Mouse (Mus musculus): Measurements from ENCODE around the gene Cdkl4. TPM values are rescaled to one million over a fixed set of nuclear protein-coding genes. Genes with fewer than 3 reads are reported as not detected.

The Cdkl4 gene
- 4.9 and 7.3 TPM in 2 replicates for polyA plus RNA-seq (2014; fragmentation: Nextera tagmentation; extraction: Ambion mirVana)

- Histone ChIP-seq H3K27me3 (ENCODE audit: control insufficient read depth, insufficient read depth, low read length) (no peaks in the 10 kb centered on the region), H3K4me3 (ENCODE audit: low read depth, low read length) (peak within 1 kb of the TSS; percentile 45), H3K36me3 (ENCODE audit: control insufficient read depth, insufficient read depth, low read length) (no peaks in the 10 kb centered on the region), H3K27ac (ENCODE audit: low read depth, low read length) (no peak within 1 kb of the TSS), H3K4me2 (ENCODE audit: low read depth) (peak within 1 kb of the TSS; percentile 90), H3K9me3 (ENCODE audit: control insufficient read depth, low read length) (no peaks in the 10 kb centered on the region), H3K4me1 (ENCODE audit: control insufficient read depth, insufficient read depth, low read length) (no peaks in the 10 kb centered on the region; the same call in 1 of the 2 replicates), H3K9ac (ENCODE audit: low read length) (peak within 1 kb of the TSS; percentile 48)
- WGBS, result 70% methylated on average over 15 of the region's 15 CpGs
- DNase-seq (ENCODE audit: low spot score) (no peak), ATAC-seq (ENCODE audit: insufficient read depth, low FRiP score, low TSS enrichment) (peak; percentile 21; the same call in 1 of the 2 replicates)
Observed at GRCm38 (mm10) chr17:80577639-80578038, at the start of gene Cdkl4. Gene Cdkl4, minus strand, starts transcription at chr17:80577813.

- no peaks in the 10 kb centered on the region for H3K9me3 ChIP-seq (ENCODE audit: control insufficient read depth, low read length)
- no peaks in the 10 kb centered on the region for H3K4me1 ChIP-seq (ENCODE audit: control insufficient read depth, insufficient read depth, low read length)
- H3K27me3 ChIP-seq (ENCODE audit: control insufficient read depth, insufficient read depth, low read length), result no peaks in the 10 kb centered on the region
- no peak overlapping the region for H3K9ac ChIP-seq (ENCODE audit: low read length)
- DNase-seq (ENCODE audit: low spot score), result no peak
- no peak overlapping the region for H3K4me3 ChIP-seq (ENCODE audit: low read depth, low read length)
- no peaks in the 10 kb centered on the region; the same call in 1 of the 2 replicates for H3K36me3 ChIP-seq (ENCODE audit: control insufficient read depth, insufficient read depth, low read length)
- no peak for ATAC-seq (ENCODE audit: insufficient read depth, low FRiP score, low TSS enrichment)
- H3K4me2 ChIP-seq (ENCODE audit: low read depth), result no peak overlapping the region
- H3K27ac ChIP-seq (ENCODE audit: low read depth, low read length), result no peak overlapping the region
Observed at GRCm38 (mm10) chr17:80624979-80625378, 47.4 kb upstream of the Cdkl4 start.

- no peaks in the 10 kb centered on the region for H3K4me1 ChIP-seq (ENCODE audit: control insufficient read depth, insufficient read depth, low read length)
- ATAC-seq (ENCODE audit: insufficient read depth, low FRiP score, low TSS enrichment) (no peak), DNase-seq (ENCODE audit: low spot score) (no peak)
- no peaks in the 10 kb centered on the region for H3K27me3 ChIP-seq (ENCODE audit: control insufficient read depth, insufficient read depth, low read length)
- no peak overlapping the region for H3K9ac ChIP-seq (ENCODE audit: low read length)
- no peak overlapping the region for H3K4me2 ChIP-seq (ENCODE audit: low read depth)
- H3K9me3 ChIP-seq (ENCODE audit: control insufficient read depth, low read length), result no peaks in the 10 kb centered on the region
- H3K36me3 ChIP-seq (ENCODE audit: control insufficient read depth, insufficient read depth, low read length), result no peaks in the 10 kb centered on the region; the same call in 1 of the 2 replicates
- H3K4me3 ChIP-seq (ENCODE audit: low read depth, low read length), result no peak overlapping the region
- H3K27ac ChIP-seq (ENCODE audit: low read depth, low read length), result no peak overlapping the region
- WGBS, result 91% methylated on average over 4 of the region's 4 CpGs
Observed at GRCm38 (mm10) chr17:80621691-80622090, 44.1 kb upstream of the Cdkl4 start.

GRCm38 (mm10) chr17:80620786-80621423 is 43.3 kb upstream of the Cdkl4 start:
- no peak overlapping the region for H3K4me3 ChIP-seq (ENCODE audit: low read depth, low read length)
- H3K4me1 ChIP-seq (ENCODE audit: control insufficient read depth, insufficient read depth, low read length), result no peaks in the 10 kb centered on the region
- no peaks in the 10 kb centered on the region for H3K27me3 ChIP-seq (ENCODE audit: control insufficient read depth, insufficient read depth, low read length)
- H3K4me2 ChIP-seq (ENCODE audit: low read depth), result no peak overlapping the region
- H3K27ac ChIP-seq (ENCODE audit: low read depth, low read length), result no peak overlapping the region
- ATAC-seq (ENCODE audit: insufficient read depth, low FRiP score, low TSS enrichment), result peak; percentile 74
- DNase-seq (ENCODE audit: low spot score), result peak; percentile 63
- no peaks in the 10 kb centered on the region for H3K9me3 ChIP-seq (ENCODE audit: control insufficient read depth, low read length)
- H3K9ac ChIP-seq (ENCODE audit: low read length), result no peak overlapping the region
- H3K36me3 ChIP-seq (ENCODE audit: control insufficient read depth, insufficient read depth, low read length), result no peaks in the 10 kb centered on the region; the same call in 1 of the 2 replicates
- WGBS, result 77% methylated on average over 5 of the region's 5 CpGs

- H3K9ac ChIP-seq (ENCODE audit: low read length), result no peak overlapping the region
- no peak overlapping the region for H3K4me2 ChIP-seq (ENCODE audit: low read depth)
- ATAC-seq (ENCODE audit: insufficient read depth, low FRiP score, low TSS enrichment), result no peak
- H3K9me3 ChIP-seq (ENCODE audit: control insufficient read depth, low read length), result no peaks in the 10 kb centered on the region
- DNase-seq (ENCODE audit: low spot score), result no peak
- peaks cover 3% of the 10 kb centered on the region for H3K36me3 ChIP-seq (ENCODE audit: control insufficient read depth, insufficient read depth, low read length)
- H3K4me1 ChIP-seq (ENCODE audit: control insufficient read depth, insufficient read depth, low read length), result no peaks in the 10 kb centered on the region
- H3K27ac ChIP-seq (ENCODE audit: low read depth, low read length), result no peak overlapping the region
- no peak overlapping the region for H3K4me3 ChIP-seq (ENCODE audit: low read depth, low read length)
- WGBS, result 88% methylated on average over 13 of the region's 13 CpGs
- H3K27me3 ChIP-seq (ENCODE audit: control insufficient read depth, insufficient read depth, low read length), result no peaks in the 10 kb centered on the region
Observed at GRCm38 (mm10) chr17:80619556-80619955, 41.9 kb upstream of the Cdkl4 start.

- Histone ChIP-seq H3K9me3 (ENCODE audit: control insufficient read depth, low read length) (no peaks in the 10 kb centered on the region), H3K27ac (ENCODE audit: low read depth, low read length) (no peak overlapping the region), H3K4me1 (ENCODE audit: control insufficient read depth, insufficient read depth, low read length) (no peaks in the 10 kb centered on the region), H3K4me3 (ENCODE audit: low read depth, low read length) (no peak overlapping the region), H3K36me3 (ENCODE audit: control insufficient read depth, insufficient read depth, low read length) (peaks cover 5% of the 10 kb centered on the region), H3K27me3 (ENCODE audit: control insufficient read depth, insufficient read depth, low read length) (no peaks in the 10 kb centered on the region), H3K9ac (ENCODE audit: low read length) (no peak overlapping the region), H3K4me2 (ENCODE audit: low read depth) (no peak overlapping the region)
- ATAC-seq (ENCODE audit: insufficient read depth, low FRiP score, low TSS enrichment) (no peak), DNase-seq (ENCODE audit: low spot score) (no peak)
- WGBS, result 83% methylated on average over 5 of the region's 5 CpGs
Observed at GRCm38 (mm10) chr17:80618890-80619289, 41.3 kb upstream of the Cdkl4 start.

- no peak overlapping the region for H3K9ac ChIP-seq (ENCODE audit: low read length)
- no peak overlapping the region for H3K27ac ChIP-seq (ENCODE audit: low read depth, low read length)
- DNase-seq (ENCODE audit: low spot score) (no peak), ATAC-seq (ENCODE audit: insufficient read depth, low FRiP score, low TSS enrichment) (no peak)
- no peaks in the 10 kb centered on the region for H3K4me1 ChIP-seq (ENCODE audit: control insufficient read depth, insufficient read depth, low read length)
- WGBS, result 90% methylated on average over 6 of the region's 6 CpGs
- H3K36me3 ChIP-seq (ENCODE audit: control insufficient read depth, insufficient read depth, low read length), result peaks cover 25% of the 10 kb centered on the region
- no peaks in the 10 kb centered on the region for H3K27me3 ChIP-seq (ENCODE audit: control insufficient read depth, insufficient read depth, low read length)
- H3K4me3 ChIP-seq (ENCODE audit: low read depth, low read length), result no peak overlapping the region
- H3K4me2 ChIP-seq (ENCODE audit: low read depth), result no peak overlapping the region
- no peaks in the 10 kb centered on the region for H3K9me3 ChIP-seq (ENCODE audit: control insufficient read depth, low read length)
Observed at GRCm38 (mm10) chr17:80603806-80604205, 26.2 kb upstream of the Cdkl4 start.

- H3K36me3 ChIP-seq (ENCODE audit: control insufficient read depth, insufficient read depth, low read length), result peaks cover 19% of the 10 kb centered on the region
- H3K27me3 ChIP-seq (ENCODE audit: control insufficient read depth, insufficient read depth, low read length), result no peaks in the 10 kb centered on the region
- H3K27ac ChIP-seq (ENCODE audit: low read depth, low read length), result no peak overlapping the region
- no peaks in the 10 kb centered on the region for H3K9me3 ChIP-seq (ENCODE audit: control insufficient read depth, low read length)
- WGBS, result 90% methylated on average over 19 of the region's 19 CpGs
- no peak overlapping the region for H3K4me3 ChIP-seq (ENCODE audit: low read depth, low read length)
- H3K9ac ChIP-seq (ENCODE audit: low read length), result no peak overlapping the region
- DNase-seq (ENCODE audit: low spot score), result no peak
- H3K4me1 ChIP-seq (ENCODE audit: control insufficient read depth, insufficient read depth, low read length), result no peaks in the 10 kb centered on the region
- no peak overlapping the region for H3K4me2 ChIP-seq (ENCODE audit: low read depth)
- ATAC-seq (ENCODE audit: insufficient read depth, low FRiP score, low TSS enrichment), result no peak
Observed at GRCm38 (mm10) chr17:80603079-80603625, 25.5 kb upstream of the Cdkl4 start.

GRCm38 (mm10) chr17:80601371-80601770 is 23.8 kb upstream of the Cdkl4 start:
- Histone ChIP-seq H3K9ac (ENCODE audit: low read length) (no peak overlapping the region), H3K4me1 (ENCODE audit: control insufficient read depth, insufficient read depth, low read length) (no peaks in the 10 kb centered on the region), H3K27me3 (ENCODE audit: control insufficient read depth, insufficient read depth, low read length) (no peaks in the 10 kb centered on the region), H3K27ac (ENCODE audit: low read depth, low read length) (no peak overlapping the region), H3K4me2 (ENCODE audit: low read depth) (no peak overlapping the region), H3K9me3 (ENCODE audit: control insufficient read depth, low read length) (no peaks in the 10 kb centered on the region), H3K36me3 (ENCODE audit: control insufficient read depth, insufficient read depth, low read length) (peaks cover 23% of the 10 kb centered on the region), H3K4me3 (ENCODE audit: low read depth, low read length) (no peak overlapping the region)
- DNase-seq (ENCODE audit: low spot score) (peak; percentile 55), ATAC-seq (ENCODE audit: insufficient read depth, low FRiP score, low TSS enrichment) (no peak)
- WGBS, result 64% methylated on average over 13 of the region's 13 CpGs

All from neural tube, embryonic 11.5 days (tissue).